Mouse (Mus musculus) brown adipose tissue, adult 24 weeks (tissue): ENCODE measurements around the gene Hes3. TPM values are rescaled to one million over a fixed set of nuclear protein-coding genes. Genes with fewer than 3 reads are reported as not detected.

Experiments
- H3K27ac ChIP-seq: fragments of 200-500 bp; replicated peaks from 2 replicates; pipeline ENCODE4 v1.5.1; 2012; ENCODE audit warnings: low read depth, mild to moderate bottlenecking, low read length
- H3K4me1 ChIP-seq: fragments of 200-500 bp; 2 replicates; pipeline ENCODE4 v1.6.1; 2012; ENCODE audit warnings: low read length, mixed read lengths; ENCODE audit not compliant: control insufficient read depth, insufficient read depth, insufficient read length
- H3K4me3 ChIP-seq: fragments of 200-500 bp; 2 replicates; pipeline ENCODE4 v1.5.1; 2012; ENCODE audit warnings: low read depth, mild to moderate bottlenecking, low read length, moderate library complexity; ENCODE audit not compliant: insufficient read depth
- polyA plus RNA-seq: library from polyadenylated mRNA; stranded (reverse); fragments of >200 nt; gene quantifications from 2 replicates; pipeline ENCODE4 v1.2.4, GENCODE M21; 2012; ENCODE audit not compliant: missing spikeins, insufficient read depth, insufficient read length

The Hes3 gene
- polyA plus RNA-seq, 1 experiment, result not detected

GRCm38 (mm10) chr4:152263512-152264176, 27.8 kb downstream of the Hes3 start:
- Histone ChIP-seq H3K4me1 (peaks cover 5% of the 10 kb centered on the region; the same call in 1 of the 2 replicates), H3K27ac (no peak overlapping the region), H3K4me3 (no peak overlapping the region)

- H3K4me1 ChIP-seq, result peaks cover 5% of the 10 kb centered on the region; the same call in 1 of the 2 replicates
- no peak overlapping the region for H3K27ac ChIP-seq
- H3K4me3 ChIP-seq, result no peak overlapping the region
Measured at GRCm38 (mm10) chr4:152263089-152263488, 28.4 kb downstream of the Hes3 start.

GRCm38 (mm10) chr4:152262187-152262586, 29.3 kb downstream of the Hes3 start:
- Histone ChIP-seq H3K27ac (no peak overlapping the region), H3K4me1 (no peaks in the 10 kb centered on the region; the same call in 1 of the 2 replicates), H3K4me3 (no peak overlapping the region)

GRCm38 (mm10) chr4:152260451-152260850, 31.0 kb downstream of the Hes3 start:
- Histone ChIP-seq H3K27ac (no peak overlapping the region), H3K4me3 (no peak overlapping the region), H3K4me1 (no peaks in the 10 kb centered on the region; the same call in 1 of the 2 replicates)

- Histone ChIP-seq H3K4me1 (no peaks in the 10 kb centered on the region), H3K27ac (no peak overlapping the region), H3K4me3 (no peak overlapping the region)
Measured at GRCm38 (mm10) chr4:152257070-152257469, 34.4 kb downstream of the Hes3 start.

- H3K27ac ChIP-seq, result no peak overlapping the region
- H3K4me1 ChIP-seq, result no peaks in the 10 kb centered on the region
- H3K4me3 ChIP-seq, result no peak overlapping the region
Measured at GRCm38 (mm10) chr4:152253183-152253759, 38.2 kb downstream of the Hes3 start.

GRCm38 (mm10) chr4:152250615-152251014, 40.8 kb downstream of the Hes3 start:
- H3K4me3 ChIP-seq, result no peak overlapping the region
- no peak overlapping the region for H3K27ac ChIP-seq
- no peaks in the 10 kb centered on the region for H3K4me1 ChIP-seq

- H3K4me3 ChIP-seq, result no peak overlapping the region
- no peak overlapping the region for H3K27ac ChIP-seq
- H3K4me1 ChIP-seq, result no peaks in the 10 kb centered on the region
Measured at GRCm38 (mm10) chr4:152247195-152247594, 44.3 kb downstream of the Hes3 start.

GRCm38 (mm10) chr4:152246011-152246410, 45.5 kb downstream of the Hes3 start:
- no peaks in the 10 kb centered on the region for H3K4me1 ChIP-seq

GRCm38 (mm10) chr4:152244545-152245522, 46.6 kb downstream of the Hes3 start:
- H3K27ac ChIP-seq, result no peak overlapping the region
- H3K4me1 ChIP-seq, result no peaks in the 10 kb centered on the region
- H3K4me3 ChIP-seq, result no peak overlapping the region

More at GRCm38 (mm10) chr4:152246011-152246410, 45.5 kb downstream of the Hes3 start:
- H3K4me3 ChIP-seq, result no peak overlapping the region
- no peak overlapping the region for H3K27ac ChIP-seq

GRCm38 (mm10) chr4:152243969-152244368, 47.5 kb downstream of the Hes3 start:
- Histone ChIP-seq H3K27ac (no peak overlapping the region), H3K4me1 (no peaks in the 10 kb centered on the region), H3K4me3 (no peak overlapping the region)

- Histone ChIP-seq H3K27ac (no peak overlapping the region), H3K4me3 (no peak overlapping the region), H3K4me1 (no peaks in the 10 kb centered on the region)
Measured at GRCm38 (mm10) chr4:152243241-152243891, 48.1 kb downstream of the Hes3 start.

- no peaks in the 10 kb centered on the region for H3K4me1 ChIP-seq
- H3K4me3 ChIP-seq, result no peak overlapping the region
- no peak overlapping the region for H3K27ac ChIP-seq
Measured at GRCm38 (mm10) chr4:152239974-152240373, 51.5 kb downstream of the Hes3 start.
